Mouse (Mus musculus) heart, postnatal 0 days (tissue): Measurements from ENCODE around the gene Olfr317.

Experiments used
- CTCF ChIP-seq: IDR thresholded peaks from 2 replicates; pipeline ENCODE4 v1.5.1; 2016; ENCODE audit warnings: antibody characterized with exemption, control low read depth, low read depth
- EP300 ChIP-seq: IDR thresholded peaks from 2 replicates; pipeline ENCODE4 v1.6.1; 2016; ENCODE audit warnings: antibody characterized with exemption, low read depth

- no peak for TF ChIP-seq CTCF
- no peak for TF ChIP-seq EP300
These were observed 33.9 kb upstream of the Olfr317 start, which contains the start of gene Olfr315 for GRCm38 (mm10) chr11:58772888-58773287.
